Mouse (Mus musculus) stomach, postnatal 0 days (tissue): Measurements from ENCODE around the gene Adipor2.

ENCODE experiments used
- CTCF ChIP-seq: IDR thresholded peaks from 2 replicates; pipeline ENCODE4 v1.5.1; 2016; ENCODE audit warnings: antibody characterized with exemption, low read depth, mild to moderate bottlenecking, moderate library complexity
- EP300 ChIP-seq: optimal IDR thresholded peaks from 2 replicates; pipeline ENCODE3; 2016; ENCODE audit warnings: antibody characterized with exemption

- TF ChIP-seq EP300 = no peak
- no peak for TF ChIP-seq CTCF
Observed at GRCm38 (mm10) chr6:119328521-119329115, 88.9 kb downstream of the Adipor2 start.
